Mouse (Mus musculus): ENCODE results near the gene B4galt1. TPM values are rescaled to one million over a fixed set of nuclear protein-coding genes. Genes with fewer than 3 reads are reported as not detected.
A peak's percentile ranks its signal among the peaks of the same experiment; 100 is the strongest.

Gene B4galt1
- polyA plus RNA-seq, 1 experiment from 2014 or later: 60.6 TPM

DNA sequence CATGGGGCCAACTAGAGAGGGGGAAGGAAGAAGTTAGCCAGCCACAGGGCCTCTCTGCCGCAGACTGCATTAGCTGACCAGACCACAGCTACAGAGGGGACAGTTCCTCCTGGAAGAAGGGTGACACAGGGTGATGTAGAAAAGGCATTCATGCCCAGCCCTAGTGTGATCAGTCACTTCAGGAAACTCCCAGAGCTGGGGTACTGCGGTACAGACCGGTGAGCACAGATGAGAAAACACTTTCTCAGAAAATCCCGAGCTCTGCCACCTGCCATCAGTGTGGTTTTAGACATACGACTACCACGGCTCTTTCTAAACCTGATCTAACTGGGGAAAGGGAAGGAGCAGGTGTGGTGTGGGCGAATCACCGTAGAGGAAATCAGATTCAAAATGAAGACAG is 30.1 kb downstream of the B4galt1 start:
- no peaks in the 10 kb centered on the region for H3K27me3 ChIP-seq (ENCODE audit: control insufficient read depth, insufficient read depth, low read length)
- no peak for ATAC-seq (ENCODE audit: insufficient number of reproducible peaks, insufficient read depth, low FRiP score, low read depth)
- H3K9me3 ChIP-seq (ENCODE audit: control insufficient read depth, low read length): no peaks in the 10 kb centered on the region
- H3K4me1 ChIP-seq (ENCODE audit: control insufficient read depth in 2 of 2, insufficient read depth in 2 of 2, low read length in 2 of 2): peaks cover 39 to 63% of the 10 kb centered on the region in 2 experiments
- WGBS: 78% methylated on average over 8 of the region's 8 CpGs
- no peak overlapping the region for H3K9ac ChIP-seq (ENCODE audit: low read length)
- no peak overlapping the region for H3K4me2 ChIP-seq (ENCODE audit: low read length)
- no peak overlapping the region for H3K4me3 ChIP-seq (ENCODE audit: control insufficient read depth in 1 of 2, insufficient read depth in 1 of 2, low read depth in 1 of 2, low read length in 2 of 2)
- no peak overlapping the region for H3K27ac ChIP-seq (replicated peaks in 1 of 2; ENCODE audit: control insufficient read depth in 1 of 2, insufficient read depth in 1 of 2, low read depth in 2 of 2, low read length in 2 of 2)
- peaks cover 41% of the 10 kb centered on the region for H3K36me3 ChIP-seq (ENCODE audit: control insufficient read depth, insufficient read depth, low read length)

DNA sequence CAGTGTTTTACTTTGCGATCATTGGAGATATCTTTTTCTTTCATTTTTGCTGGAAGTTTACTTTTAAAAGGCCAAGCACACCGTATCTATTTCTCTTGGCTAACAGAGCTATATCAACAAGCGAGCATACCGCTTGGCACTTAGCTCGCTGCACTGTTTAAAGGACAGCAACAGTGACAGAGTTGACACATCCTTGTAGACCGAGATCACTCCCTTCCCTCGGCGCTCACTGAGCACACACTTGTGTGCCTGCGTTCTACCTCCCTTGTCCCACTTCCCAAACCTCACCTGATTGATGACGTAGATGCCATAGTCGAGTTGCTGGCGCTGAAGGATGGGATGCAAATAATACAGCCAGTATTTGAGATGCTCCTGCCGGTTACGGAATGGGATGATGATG is 30.7 kb downstream of the B4galt1 start:
- H3K9ac ChIP-seq (ENCODE audit: low read length): no peak overlapping the region
- no peak overlapping the region for H3K27ac ChIP-seq (replicated peaks in 1 of 2; ENCODE audit: control insufficient read depth in 1 of 2, insufficient read depth in 1 of 2, low read depth in 2 of 2, low read length in 2 of 2)
- no peak overlapping the region for H3K4me2 ChIP-seq (ENCODE audit: low read length)
- ATAC-seq (ENCODE audit: insufficient number of reproducible peaks, insufficient read depth, low FRiP score, low read depth): no peak
- peaks cover 44 to 68% of the 10 kb centered on the region in 2 experiments for H3K4me1 ChIP-seq (ENCODE audit: control insufficient read depth in 2 of 2, insufficient read depth in 2 of 2, low read length in 2 of 2)
- H3K27me3 ChIP-seq (ENCODE audit: control insufficient read depth, insufficient read depth, low read length): no peaks in the 10 kb centered on the region
- H3K4me3 ChIP-seq (ENCODE audit: control insufficient read depth in 1 of 2, insufficient read depth in 1 of 2, low read depth in 1 of 2, low read length in 2 of 2): no peak overlapping the region
- 68% methylated on average over 14 of the region's 14 CpGs for WGBS
- H3K36me3 ChIP-seq (ENCODE audit: control insufficient read depth, insufficient read depth, low read length): peaks cover 45% of the 10 kb centered on the region
- no peaks in the 10 kb centered on the region for H3K9me3 ChIP-seq (ENCODE audit: control insufficient read depth, low read length)

GRCm38 (mm10) chr4:40821303-40822023 is 32.3 kb downstream of the B4galt1 start:
- Histone ChIP-seq H3K9me3 (ENCODE audit: control insufficient read depth, low read length) (no peaks in the 10 kb centered on the region), H3K4me2 (ENCODE audit: low read length) (no peak overlapping the region), H3K9ac (ENCODE audit: low read length) (0 out of 2 replicates have a peak overlapping the region, but pooled peaks have one; percentile 8), H3K27ac (replicated peaks in 1 of 2; ENCODE audit: control insufficient read depth in 1 of 2, insufficient read depth in 1 of 2, low read depth in 2 of 2, low read length in 2 of 2) (peak overlapping the region in 1 of 2 experiments; percentile 90; a peak in 2 of 4 replicates), H3K27me3 (ENCODE audit: control insufficient read depth, insufficient read depth, low read length) (no peaks in the 10 kb centered on the region), H3K36me3 (ENCODE audit: control insufficient read depth, insufficient read depth, low read length) (peaks cover 55% of the 10 kb centered on the region), H3K4me1 (ENCODE audit: control insufficient read depth in 2 of 2, insufficient read depth in 2 of 2, low read length in 2 of 2) (peaks cover 39 to 67% of the 10 kb centered on the region in 2 experiments), H3K4me3 (ENCODE audit: control insufficient read depth in 1 of 2, insufficient read depth in 1 of 2, low read depth in 1 of 2, low read length in 2 of 2) (no peak overlapping the region)
- WGBS: 65% methylated on average over 8 of the region's 8 CpGs
- no peak for ATAC-seq (ENCODE audit: insufficient number of reproducible peaks, insufficient read depth, low FRiP score, low read depth)

DNA sequence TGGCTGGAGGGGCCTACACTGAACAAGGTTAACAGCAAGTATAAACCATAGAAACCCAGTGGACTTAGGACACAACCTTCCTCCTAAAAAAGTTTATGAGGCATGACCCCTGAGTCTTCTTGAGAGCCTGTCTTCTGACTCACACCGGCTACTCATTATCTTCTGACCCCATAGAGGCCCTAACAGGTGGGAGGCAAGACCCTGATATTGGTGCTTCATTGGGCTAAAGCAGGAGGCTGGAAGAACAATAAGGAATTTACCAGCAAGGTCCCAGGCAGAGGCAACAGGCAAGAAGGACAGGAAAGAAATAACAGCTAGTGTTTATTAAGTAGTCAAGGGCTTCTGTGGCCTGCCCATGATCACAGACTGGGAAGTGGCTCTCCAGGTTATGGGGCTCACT is 32.9 kb downstream of the B4galt1 start:
- WGBS: 43% methylated on average over 1 of the region's 1 CpGs
- Histone ChIP-seq H3K4me2 (ENCODE audit: low read length) (no peak overlapping the region), H3K27me3 (ENCODE audit: control insufficient read depth, insufficient read depth, low read length) (no peaks in the 10 kb centered on the region), H3K9me3 (ENCODE audit: control insufficient read depth, low read length) (no peaks in the 10 kb centered on the region), H3K4me3 (ENCODE audit: control insufficient read depth in 1 of 2, insufficient read depth in 1 of 2, low read depth in 1 of 2, low read length in 2 of 2) (no peak overlapping the region), H3K27ac (replicated peaks in 1 of 2; ENCODE audit: control insufficient read depth in 1 of 2, insufficient read depth in 1 of 2, low read depth in 2 of 2, low read length in 2 of 2) (peak overlapping the region; percentile 86 to 90), H3K4me1 (ENCODE audit: control insufficient read depth in 2 of 2, insufficient read depth in 2 of 2, low read length in 2 of 2) (peaks cover 42 to 63% of the 10 kb centered on the region in 2 experiments), H3K9ac (ENCODE audit: low read length) (0 out of 2 replicates have a peak overlapping the region, but pooled peaks have one; percentile 8), H3K36me3 (ENCODE audit: control insufficient read depth, insufficient read depth, low read length) (peaks cover 55% of the 10 kb centered on the region)
- ATAC-seq (ENCODE audit: insufficient number of reproducible peaks, insufficient read depth, low FRiP score, low read depth): no peak

DNA sequence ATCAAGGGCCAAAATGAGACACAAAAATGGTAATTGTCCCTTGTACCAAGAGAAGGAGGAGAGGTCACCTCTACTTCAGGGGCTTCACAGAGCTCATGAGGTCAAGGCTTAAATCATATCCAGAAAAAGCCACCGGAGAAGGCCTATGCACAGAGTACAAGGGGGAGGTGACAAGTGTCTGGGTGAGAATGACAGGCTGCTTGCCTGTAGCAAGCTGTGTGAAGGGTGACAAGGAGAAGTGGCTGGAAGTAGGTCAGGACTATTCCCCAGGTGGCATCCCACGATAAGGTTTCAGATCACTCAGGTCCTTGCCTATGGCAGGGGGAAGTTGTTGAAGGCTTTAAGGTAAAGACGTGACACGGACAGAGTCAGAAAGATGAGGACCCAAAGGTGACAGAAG is 33.8 kb downstream of the B4galt1 start:
- Histone ChIP-seq H3K36me3 (ENCODE audit: control insufficient read depth, insufficient read depth, low read length) (peaks cover 60% of the 10 kb centered on the region), H3K27me3 (ENCODE audit: control insufficient read depth, insufficient read depth, low read length) (no peaks in the 10 kb centered on the region), H3K9me3 (ENCODE audit: control insufficient read depth, low read length) (no peaks in the 10 kb centered on the region), H3K4me2 (ENCODE audit: low read length) (peak overlapping the region; percentile 11), H3K4me3 (ENCODE audit: control insufficient read depth in 1 of 2, insufficient read depth in 1 of 2, low read depth in 1 of 2, low read length in 2 of 2) (no peak overlapping the region), H3K4me1 (ENCODE audit: control insufficient read depth in 2 of 2, insufficient read depth in 2 of 2, low read length in 2 of 2) (peaks cover 42 to 66% of the 10 kb centered on the region in 2 experiments), H3K27ac (replicated peaks in 1 of 2; ENCODE audit: control insufficient read depth in 1 of 2, insufficient read depth in 1 of 2, low read depth in 2 of 2, low read length in 2 of 2) (peak overlapping the region; percentile 86 to 90), H3K9ac (ENCODE audit: low read length) (no peak overlapping the region)
- peak; percentile 77 for ATAC-seq (ENCODE audit: insufficient number of reproducible peaks, insufficient read depth, low FRiP score, low read depth)
- WGBS: 41% methylated on average over 4 of the region's 4 CpGs

DNA sequence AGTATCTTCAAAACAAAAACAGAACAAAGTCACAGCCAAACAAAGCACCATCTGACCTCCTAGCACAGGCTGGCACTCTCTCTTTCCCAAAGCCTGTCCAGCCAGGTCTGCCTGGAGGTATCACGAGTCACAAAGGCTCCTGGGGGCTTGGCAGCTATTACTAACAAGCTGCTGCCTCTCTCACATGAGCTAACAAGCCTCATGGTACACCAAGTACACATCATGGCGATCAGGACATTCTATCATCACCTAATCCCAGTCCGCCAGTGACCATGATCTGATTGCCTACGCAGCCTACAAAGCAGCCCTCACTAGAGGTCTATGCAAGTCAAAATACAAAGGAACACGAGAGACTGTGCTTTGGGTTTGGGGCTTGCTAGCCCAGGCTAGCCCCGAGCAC is 34.7 kb downstream of the B4galt1 start:
- H3K9ac ChIP-seq (ENCODE audit: low read length): no peak overlapping the region
- peak overlapping the region in 1 of 2 experiments; percentile 90; a peak in 1 of 4 replicates for H3K27ac ChIP-seq (replicated peaks in 1 of 2; ENCODE audit: control insufficient read depth in 1 of 2, insufficient read depth in 1 of 2, low read depth in 2 of 2, low read length in 2 of 2)
- ATAC-seq (ENCODE audit: insufficient number of reproducible peaks, insufficient read depth, low FRiP score, low read depth): no peak
- H3K4me3 ChIP-seq (ENCODE audit: control insufficient read depth in 1 of 2, insufficient read depth in 1 of 2, low read depth in 1 of 2, low read length in 2 of 2): no peak overlapping the region
- no peak overlapping the region for H3K4me2 ChIP-seq (ENCODE audit: low read length)
- H3K27me3 ChIP-seq (ENCODE audit: control insufficient read depth, insufficient read depth, low read length): no peaks in the 10 kb centered on the region
- 87% methylated on average over 6 of the region's 6 CpGs for WGBS
- peaks cover 38 to 61% of the 10 kb centered on the region in 2 experiments for H3K4me1 ChIP-seq (ENCODE audit: control insufficient read depth in 2 of 2, insufficient read depth in 2 of 2, low read length in 2 of 2)
- no peaks in the 10 kb centered on the region for H3K9me3 ChIP-seq (ENCODE audit: control insufficient read depth, low read length)
- H3K36me3 ChIP-seq (ENCODE audit: control insufficient read depth, insufficient read depth, low read length): peaks cover 68% of the 10 kb centered on the region

- H3K4me2 ChIP-seq (ENCODE audit: low read length): no peak overlapping the region
- WGBS: 65% methylated on average over 6 of the region's 6 CpGs
- no peak overlapping the region for H3K9ac ChIP-seq (ENCODE audit: low read length)
- no peaks in the 10 kb centered on the region for H3K9me3 ChIP-seq (ENCODE audit: control insufficient read depth, low read length)
- H3K27ac ChIP-seq (replicated peaks in 1 of 2; ENCODE audit: control insufficient read depth in 1 of 2, insufficient read depth in 1 of 2, low read depth in 2 of 2, low read length in 2 of 2): peak overlapping the region; percentile 22 to 38; a peak in 2 of 4 replicates
- no peak overlapping the region for H3K4me3 ChIP-seq (ENCODE audit: control insufficient read depth in 1 of 2, insufficient read depth in 1 of 2, low read depth in 1 of 2, low read length in 2 of 2)
- no peak for ATAC-seq (ENCODE audit: insufficient number of reproducible peaks, insufficient read depth, low FRiP score, low read depth)
- H3K36me3 ChIP-seq (ENCODE audit: control insufficient read depth, insufficient read depth, low read length): peaks cover 75% of the 10 kb centered on the region
- peaks cover 33 to 57% of the 10 kb centered on the region in 2 experiments for H3K4me1 ChIP-seq (ENCODE audit: control insufficient read depth in 2 of 2, insufficient read depth in 2 of 2, low read length in 2 of 2)
- no peaks in the 10 kb centered on the region for H3K27me3 ChIP-seq (ENCODE audit: control insufficient read depth, insufficient read depth, low read length)
Measured at GRCm38 (mm10) chr4:40818421-40818820, 35.4 kb downstream of the B4galt1 start.

Measured in heart, embryonic 14.5 days (tissue).